Mouse (Mus musculus): ENCODE data around the gene Papss2. TPM values are rescaled to one million over a fixed set of nuclear protein-coding genes. Genes with fewer than 3 reads are reported as not detected.

The Papss2 gene
- not detected for total RNA-seq (2023)

DNA sequence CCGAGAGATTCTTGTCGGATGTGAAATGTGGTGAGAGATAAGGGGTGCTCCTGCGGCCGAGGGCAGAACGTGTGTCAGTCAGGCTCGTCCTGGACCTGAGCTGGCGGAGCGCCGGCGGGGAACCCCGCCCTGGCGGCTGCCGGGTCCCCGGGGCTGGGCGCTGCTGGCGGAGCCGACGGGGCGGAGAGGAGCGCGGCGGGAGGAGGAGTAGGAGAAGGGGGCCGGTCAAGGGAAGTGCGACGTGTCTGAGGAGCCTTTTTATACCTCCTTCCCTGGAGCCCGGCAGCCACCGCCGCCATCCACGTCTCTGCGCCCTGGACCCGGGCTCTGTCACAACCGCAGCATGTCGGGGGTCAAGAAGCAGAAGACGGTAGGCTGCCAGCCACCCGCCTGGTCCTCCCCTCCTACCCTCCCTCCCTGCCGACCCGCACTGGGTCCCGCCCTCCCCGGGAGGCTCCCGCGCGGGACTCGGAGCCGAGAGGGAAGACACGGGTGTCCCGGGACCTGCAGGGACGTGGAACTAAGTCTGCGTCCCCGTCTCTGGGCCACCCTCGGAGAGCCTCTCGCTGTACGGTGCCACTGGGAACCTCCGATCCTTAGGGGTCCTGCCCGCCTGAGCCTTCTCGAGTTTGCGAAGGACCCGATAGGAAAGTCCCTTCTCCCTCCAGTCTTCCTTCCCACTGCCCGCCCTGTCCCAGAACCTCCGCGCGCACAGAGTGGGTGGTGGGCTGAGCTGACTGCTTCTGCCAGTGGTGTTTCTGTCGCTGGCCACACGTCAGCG, at the start of gene Papss2:
Gene Papss2, plus strand, starts transcription at position 285 of the 781 bp plus-strand sequence.

Other genes starting within 250 kb of the Papss2 start
- 264 TPM for gene Sgms1, start 206.1 kb upstream of the Papss2 start, total RNA-seq (2023)
- gene Rpl9-ps6, start 129.2 kb upstream of the Papss2 start, total RNA-seq (2023) = 90.4 TPM
- 39.7 TPM for gene Minpp1, start 110.0 kb upstream of the Papss2 start, total RNA-seq (2023)
- 58.1 TPM for gene Atad1, start 144.0 kb downstream of the Papss2 start, total RNA-seq (2023)
- 93.5 TPM for gene Pten, start 161.7 kb downstream of the Papss2 start, total RNA-seq (2023)